In genomic region chr3:95100854-95101253, GRCm38 (mm10) we compare ENCODE assay signal across 20 mouse cellular contexts. TPM values are rescaled to one million over a fixed set of nuclear protein-coding genes. Genes with fewer than 3 reads are reported as not detected.
DNase-seq lines count a peak whose midpoint lies in the region; ATAC-seq lines count a peak whose summit lies in the region.
"Had no signal": no experiment of that assay in that cellular context is flagged by ENCODE, and none has a peak within 500 bp of the region (broad histone marks: within the 10 kb centered on the region; RNA-seq: fewer than 3 reads in every experiment).

No protein-coding gene starts in this region.

- DNase-seq in thymus, postnatal 0 days (ENCODE audit: low spot score), result peak; percentile 8
- no peak for DNase-seq in thymus, postnatal 10 days (ENCODE audit: low spot score in 2 of 2)
- DNase-seq in adrenal gland, postnatal 14 days, result no peak
- DNase-seq in layer of hippocampus, postnatal 10 days (ENCODE audit: low spot score in 2 of 2), result no peak
- DNase-seq: adrenal gland, postnatal 10 days; cerebellum, adult 11 months; cerebellum, adult 2 months; cerebellum, adult 9-11 months; cerebellum, postnatal 25 days; forebrain, postnatal 0 days; gastrocnemius, adult 2 months; gastrocnemius, postnatal 14 days; heart, adult 18-20 months; heart, postnatal 14 days; heart, postnatal 4 days had no signal

- peak; percentile 68 for ATAC-seq in CD4-positive, CD25-positive, alpha-beta regulatory T cell, adult 4 months
- peak; percentile 81 for ATAC-seq in inflammation-experienced regulatory T-cells, adult 6 months
- ATAC-seq: forebrain, embryonic 14.5 days; forebrain, postnatal 0 days; hindbrain, postnatal 0 days had no signal

RNA-seq across cellular contexts. Expression of gene Pip5k1a, which starts 5.9 kb away (rescaled TPM):
- 19.9 and 22.6 TPM in 2 replicates for polyA plus RNA-seq in thymus, postnatal 0 days (2015; fragmentation: Nextera tagmentation; extraction: Ambion mirVana)
- polyA plus RNA-seq in CD4-positive, CD25-positive, alpha-beta regulatory T cell, adult 4 months (2017; shearing (Covaris generic)), result 10 to 100 TPM; 13.4 to 14.3 TPM
- 10 to 100 TPM; 16.7 to 22.4 (median 17.6) TPM for polyA plus RNA-seq in inflammation-experienced regulatory T-cells, adult 6 months (2017; shearing (Covaris generic))
- total RNA-seq in adrenal gland, postnatal 14 days (2021), result 42.9 and 43.8 TPM in 2 replicates
- total RNA-seq in layer of hippocampus, postnatal 10 days (2021), result 10 to 100 TPM; 34.5 to 41.9 TPM

RNA-seq across cellular contexts. Expression of gene Vps72, which starts 10.0 kb away (rescaled TPM):
- 86.1 and 93.6 TPM in 2 replicates for polyA plus RNA-seq in thymus, postnatal 0 days (2015; fragmentation: Nextera tagmentation; extraction: Ambion mirVana)
- 10 to 100 TPM; 64.3 to 69.5 TPM for polyA plus RNA-seq in CD4-positive, CD25-positive, alpha-beta regulatory T cell, adult 4 months (2017; shearing (Covaris generic))
- polyA plus RNA-seq in inflammation-experienced regulatory T-cells, adult 6 months (2017; shearing (Covaris generic)), result 10 to 100 TPM; 64.0 to 70.0 (median 66.7) TPM
- 56.6 and 62.8 TPM in 2 replicates for total RNA-seq in adrenal gland, postnatal 14 days (2021)
- 10 to 100 TPM; 44.4 to 47.7 TPM for total RNA-seq in layer of hippocampus, postnatal 10 days (2021)

RNA-seq across cellular contexts. Expression of gene Tmod4, which starts 23.4 kb away (rescaled TPM):
- polyA plus RNA-seq in thymus, postnatal 0 days (2015; fragmentation: Nextera tagmentation; extraction: Ambion mirVana), result 1.6 and 1.8 TPM in 2 replicates
- polyA plus RNA-seq in CD4-positive, CD25-positive, alpha-beta regulatory T cell, adult 4 months (2017; shearing (Covaris generic)), result 1 to 10 TPM; 2.5 TPM
- 1 to 10 TPM; 1.8 to 2.5 (median 2.1) TPM for polyA plus RNA-seq in inflammation-experienced regulatory T-cells, adult 6 months (2017; shearing (Covaris generic))
- 1.4 TPM in 1 of 2 replicates, not detected in the other for total RNA-seq in adrenal gland, postnatal 14 days (2021)
- total RNA-seq in layer of hippocampus, postnatal 10 days (2021), result under 1 TPM in 1 of 2 experiments, not detected in 1; 0.85 TPM
- total RNA-seq: common myeloid progenitor, adult 5-6 weeks had no signal

RNA-seq across cellular contexts. Expression of gene Scnm1, which starts 33.0 kb away (rescaled TPM):
- polyA plus RNA-seq in thymus, postnatal 0 days (2015; fragmentation: Nextera tagmentation; extraction: Ambion mirVana), result 77.4 and 81.3 TPM in 2 replicates
- polyA plus RNA-seq in CD4-positive, CD25-positive, alpha-beta regulatory T cell, adult 4 months (2017; shearing (Covaris generic)), result 100 to 1,000 TPM; 110 TPM
- polyA plus RNA-seq in inflammation-experienced regulatory T-cells, adult 6 months (2017; shearing (Covaris generic)), result 100 to 1,000 TPM in 2 of 3 experiments, 10 to 100 TPM in 1; 81.4 to 113 (median 106) TPM
- 39.8 and 43.6 TPM in 2 replicates for total RNA-seq in adrenal gland, postnatal 14 days (2021)
- 10 to 100 TPM; 37.5 to 41.8 TPM for total RNA-seq in layer of hippocampus, postnatal 10 days (2021)

RNA-seq across cellular contexts. Expression of gene Lysmd1, which starts 33.0 kb away (rescaled TPM):
- polyA plus RNA-seq in thymus, postnatal 0 days (2015; fragmentation: Nextera tagmentation; extraction: Ambion mirVana), result 21.1 and 23.4 TPM in 2 replicates
- 10 to 100 TPM; 25.4 to 43.9 TPM for polyA plus RNA-seq in CD4-positive, CD25-positive, alpha-beta regulatory T cell, adult 4 months (2017; shearing (Covaris generic))
- 10 to 100 TPM; 14.6 to 32.0 (median 30.8) TPM for polyA plus RNA-seq in inflammation-experienced regulatory T-cells, adult 6 months (2017; shearing (Covaris generic))
- 9.0 and 11.3 TPM in 2 replicates for total RNA-seq in adrenal gland, postnatal 14 days (2021)
- total RNA-seq in layer of hippocampus, postnatal 10 days (2021), result 10 to 100 TPM; 22.4 to 24.6 TPM
